Mouse (Mus musculus) urinary bladder, postnatal 10 days (tissue): Measurements from ENCODE around the gene Ovol2.
"Not testable (repeated sequence)": the region's sequence is repeated elsewhere in the genome, so short reads cannot be mapped to it uniquely, and the experiment has no call there.

Experiments used
- DNase-seq: peaks from one replicate; pipeline ENCODE4 v3.0.0; 2022; ENCODE audit warnings: low spot score

Ovol2 gene

GRCm38 (mm10) chr2:144331401-144332302 is at the start of gene Ovol2:
Gene Ovol2, minus strand, starts transcription at chr2:144332146.
- DNase-seq, result no peak

GRCm38 (mm10) chr2:144381741-144382140 is 49.8 kb upstream of the Ovol2 start:
- DNase-seq, result no peak

- no peak for DNase-seq
Measured at GRCm38 (mm10) chr2:144381293-144381692, 49.3 kb upstream of the Ovol2 start.

GRCm38 (mm10) chr2:144375063-144375703 is 43.2 kb upstream of the Ovol2 start:
- DNase-seq, result no peak

- no peak for DNase-seq
Measured at GRCm38 (mm10) chr2:144373063-144373462, 41.1 kb upstream of the Ovol2 start.

- no peak for DNase-seq
Measured at GRCm38 (mm10) chr2:144371566-144371965, 39.6 kb upstream of the Ovol2 start.

- DNase-seq, result no peak
Measured at GRCm38 (mm10) chr2:144369511-144369910, 37.6 kb upstream of the Ovol2 start.

GRCm38 (mm10) chr2:144369020-144369421 is 37.1 kb upstream of the Ovol2 start:
- DNase-seq, result no peak

- peak; percentile 84 for DNase-seq
Measured at GRCm38 (mm10) chr2:144368400-144369019, 36.6 kb upstream of the Ovol2 start, which contains the start of the genes Kat14 and Pet117. Gene Kat14, plus strand, starts transcription at chr2:144368983. Gene Pet117, plus strand, starts transcription at chr2:144368996.

- no peak for DNase-seq
Measured at GRCm38 (mm10) chr2:144352843-144353242, 20.9 kb upstream of the Ovol2 start.

GRCm38 (mm10) chr2:144348525-144348924 is 16.6 kb upstream of the Ovol2 start:
- no peak for DNase-seq

- no peak for DNase-seq
Measured at GRCm38 (mm10) chr2:144343158-144343557, 11.2 kb upstream of the Ovol2 start.

- DNase-seq, result not testable (repeated sequence)
Measured at GRCm38 (mm10) chr2:144338149-144338548, 6.2 kb upstream of the Ovol2 start.

GRCm38 (mm10) chr2:144337701-144338100 is 5.8 kb upstream of the Ovol2 start:
- DNase-seq, result no peak

GRCm38 (mm10) chr2:144337230-144337629 is 5.3 kb upstream of the Ovol2 start:
- DNase-seq, result no peak

GRCm38 (mm10) chr2:144333138-144333842 is 1.3 kb upstream of the Ovol2 start:
- no peak for DNase-seq

GRCm38 (mm10) chr2:144332486-144332885 is 540 bp upstream of the Ovol2 start:
- no peak for DNase-seq

GRCm38 (mm10) chr2:144330960-144331371 is 980 bp downstream of the Ovol2 start:
- DNase-seq, result no peak

GRCm38 (mm10) chr2:144330352-144330959 is 1.5 kb downstream of the Ovol2 start:
- DNase-seq, result no peak

GRCm38 (mm10) chr2:144329937-144330336 is 2.0 kb downstream of the Ovol2 start:
- no peak for DNase-seq

- no peak for DNase-seq
Measured at GRCm38 (mm10) chr2:144329451-144329850, 2.5 kb downstream of the Ovol2 start.

- DNase-seq, result no peak
Measured at GRCm38 (mm10) chr2:144324218-144324617, 7.7 kb downstream of the Ovol2 start.
